Comparison of ENCODE assay signal across 17 mouse cellular contexts in the genomic region with DNA sequence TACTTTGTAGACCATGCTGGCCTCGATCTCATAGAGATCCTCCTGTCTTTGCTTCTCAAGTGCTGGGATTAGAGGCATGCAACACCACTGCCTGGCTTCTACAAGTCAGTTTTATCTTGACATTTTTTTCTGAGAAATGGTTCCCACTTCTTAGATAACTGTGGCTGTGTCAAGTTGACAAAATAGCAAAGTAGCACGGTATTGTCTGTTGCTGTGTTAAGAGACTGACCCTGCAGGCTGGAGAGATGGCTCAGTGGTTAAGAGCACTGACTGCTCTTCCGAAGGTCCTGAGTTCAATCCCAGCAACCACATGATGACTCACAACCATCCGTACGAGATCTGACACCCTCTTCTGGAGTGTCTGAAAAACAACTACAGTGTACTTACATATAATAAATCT. TPM values are rescaled to one million over a fixed set of nuclear protein-coding genes. Genes with fewer than 3 reads are reported as not detected.
"Had no signal": no experiment of that assay in that cellular context is flagged by ENCODE, and none has a peak within 500 bp of the region (broad histone marks: within the 10 kb centered on the region; RNA-seq: fewer than 3 reads in every experiment).

No protein-coding gene starts in this region.

- DNase-seq: kidney, adult 8-10 months; kidney, postnatal 14 days; kidney, postnatal 4 days; left cerebral cortex, postnatal 4 days; lung, embryonic 14.5 days; right cerebral cortex, postnatal 25 days; thymus, adult 18-20 months; thymus, postnatal 36 days had no signal

- H3K9me3 ChIP-seq: limb, embryonic 12.5 days; limb, embryonic 15.5 days; midbrain, embryonic 12.5 days; midbrain, embryonic 15.5 days; neural tube, embryonic 12.5 days; neural tube, embryonic 15.5 days had no signal

- H3K4me2 ChIP-seq: limb, embryonic 12.5 days; limb, embryonic 15.5 days; lung, embryonic 14.5 days; midbrain, embryonic 12.5 days; midbrain, embryonic 15.5 days; neural tube, embryonic 12.5 days; neural tube, embryonic 15.5 days had no signal

- H3K27me3 ChIP-seq: limb, embryonic 12.5 days; limb, embryonic 15.5 days; midbrain, embryonic 12.5 days; midbrain, embryonic 15.5 days; neural tube, embryonic 12.5 days; neural tube, embryonic 15.5 days had no signal

- H3K4me3 ChIP-seq: limb, embryonic 12.5 days; limb, embryonic 15.5 days; midbrain, embryonic 12.5 days; midbrain, embryonic 15.5 days; neural tube, embryonic 12.5 days; neural tube, embryonic 15.5 days had no signal

- H3K4me1 ChIP-seq: neural tube, embryonic 15.5 days had no signal

- H3K36me3 ChIP-seq: midbrain, embryonic 15.5 days; neural tube, embryonic 15.5 days had no signal

- ATAC-seq: lung, postnatal 0 days; midbrain, embryonic 15.5 days had no signal

- H3K9ac ChIP-seq: limb, embryonic 12.5 days; limb, embryonic 15.5 days; lung, embryonic 14.5 days; midbrain, embryonic 12.5 days; midbrain, embryonic 15.5 days; neural tube, embryonic 12.5 days; neural tube, embryonic 15.5 days had no signal

- H3K27ac ChIP-seq: limb, embryonic 12.5 days; limb, embryonic 15.5 days; macrophage; midbrain, embryonic 12.5 days; midbrain, embryonic 15.5 days; neural tube, embryonic 12.5 days; neural tube, embryonic 15.5 days had no signal

RNA-seq across cellular contexts. Expression of gene Dcbld1, which starts 35.5 kb away (rescaled TPM):
- total RNA-seq: megakaryocyte, adult 5-6 weeks had no signal
